ENCODE assay signal across 31 mouse cellular contexts in genomic region chr1:192984333-192984732, GRCm38 (mm10). TPM values are rescaled to one million over a fixed set of nuclear protein-coding genes. Genes with fewer than 3 reads are reported as not detected.
DNase-seq lines count a peak whose midpoint lies in the region; ATAC-seq and TF ChIP-seq lines count a peak whose summit lies in the region.
"Had no signal": no experiment of that assay in that cellular context is flagged by ENCODE, and none has a peak within 500 bp of the region (broad histone marks: within the 10 kb centered on the region; RNA-seq: fewer than 3 reads in every experiment).

No protein-coding gene starts in this region.

- 0 out of 2 replicates have a peak, but pooled peaks cover 2% of the 10 kb centered on the region for H3K4me1 ChIP-seq in midbrain, postnatal 0 days (ENCODE audit: insufficient read depth, low read length)
- H3K4me1 ChIP-seq in midbrain, embryonic 14.5 days (ENCODE audit: control insufficient read depth, insufficient read depth, low read length) = no peaks in the 10 kb centered on the region
- H3K4me1 ChIP-seq: embryonic facial prominence, embryonic 12.5 days; hindbrain, embryonic 12.5 days; lung, embryonic 15.5 days; midbrain, embryonic 12.5 days; neural tube, embryonic 15.5 days; stomach, embryonic 15.5 days had no signal

- no peak overlapping the region for H3K4me2 ChIP-seq in midbrain, postnatal 0 days (ENCODE audit: low read depth, low read length, poor library complexity, severe bottlenecking)
- H3K4me2 ChIP-seq in midbrain, embryonic 14.5 days (ENCODE audit: low read length) = no peak overlapping the region
- H3K4me2 ChIP-seq: embryonic facial prominence, embryonic 12.5 days; heart, embryonic 11.5 days; hindbrain, embryonic 12.5 days; liver, embryonic 15.5 days; lung, embryonic 15.5 days; midbrain, embryonic 12.5 days; neural tube, embryonic 15.5 days; stomach, embryonic 15.5 days had no signal

- WGBS in midbrain, postnatal 0 days = 84% methylated on average over 4 of the region's 4 CpGs
- 90% methylated on average over 4 of the region's 4 CpGs for WGBS in midbrain, embryonic 14.5 days

- no peak overlapping the region for H3K27ac ChIP-seq in layer of hippocampus, adult 2 months
- H3K27ac ChIP-seq in midbrain, postnatal 0 days (ENCODE audit: low read depth, low read length) = no peak overlapping the region
- no peak overlapping the region for H3K27ac ChIP-seq in midbrain, embryonic 14.5 days (replicated peaks; ENCODE audit: low read depth, low read length)
- H3K27ac ChIP-seq: embryonic facial prominence, embryonic 12.5 days; gastrocnemius, adult 2 months; hindbrain, embryonic 12.5 days; liver, embryonic 15.5 days; lung, embryonic 15.5 days; midbrain, embryonic 12.5 days; neural tube, embryonic 15.5 days; stomach, embryonic 15.5 days had no signal

- ATAC-seq in midbrain, postnatal 0 days (ENCODE audit: low FRiP score) = no peak
- ATAC-seq in midbrain, embryonic 14.5 days (ENCODE audit: low FRiP score, low TSS enrichment) = no peak
- ATAC-seq: forebrain, embryonic 14.5 days; Patski had no signal

- H3K4me3 ChIP-seq in layer of hippocampus, adult 2 months = no peak overlapping the region
- H3K4me3 ChIP-seq in midbrain, postnatal 0 days (ENCODE audit: low read depth, low read length) = no peak overlapping the region
- no peak overlapping the region for H3K4me3 ChIP-seq in midbrain, embryonic 14.5 days (replicated peaks; ENCODE audit: low read depth, low read length)
- H3K4me3 ChIP-seq: embryonic facial prominence, embryonic 12.5 days; gastrocnemius, adult 2 months; hindbrain, embryonic 12.5 days; liver, embryonic 15.5 days; lung, embryonic 15.5 days; midbrain, embryonic 12.5 days; neural tube, embryonic 15.5 days; stomach, embryonic 15.5 days had no signal

- H3K9ac ChIP-seq in midbrain, postnatal 0 days (replicated peaks; ENCODE audit: low read length, poor library complexity, severe bottlenecking) = no peak overlapping the region
- no peak overlapping the region for H3K9ac ChIP-seq in midbrain, embryonic 14.5 days (replicated peaks; ENCODE audit: low read length)
- H3K9ac ChIP-seq: embryonic facial prominence, embryonic 12.5 days; hindbrain, embryonic 12.5 days; liver, embryonic 15.5 days; lung, embryonic 15.5 days; midbrain, embryonic 12.5 days; neural tube, embryonic 15.5 days; stomach, embryonic 15.5 days had no signal

- TF ChIP-seq CTCF in layer of hippocampus, adult 2 months (conservative IDR thresholded peaks at IDR 0.05) = peak; percentile 61
- TF ChIP-seq CTCF in midbrain, postnatal 0 days (IDR thresholded peaks at IDR 0.05) = peak; percentile 38

- no peaks in the 10 kb centered on the region for H3K27me3 ChIP-seq in midbrain, postnatal 0 days (ENCODE audit: insufficient read depth, low read length)
- H3K27me3 ChIP-seq in midbrain, embryonic 14.5 days (ENCODE audit: control insufficient read depth, insufficient read depth, low read length) = no peaks in the 10 kb centered on the region
- H3K27me3 ChIP-seq: embryonic facial prominence, embryonic 12.5 days; hindbrain, embryonic 12.5 days; liver, embryonic 15.5 days; lung, embryonic 15.5 days; midbrain, embryonic 12.5 days; neural tube, embryonic 15.5 days; stomach, embryonic 15.5 days had no signal

- DNase-seq in layer of hippocampus, adult 2 months (ENCODE audit: low spot score in 2 of 2) = no peak
- DNase-seq in layer of hippocampus, postnatal 10 days (ENCODE audit: low spot score in 2 of 2) = no peak
- no peak for DNase-seq in midbrain, postnatal 0 days (ENCODE audit: low spot score)
- DNase-seq in midbrain, embryonic 14.5 days = no peak
- peak; percentile 6 for DNase-seq in ZHBTc4 (ENCODE audit: low read depth, low spot score)
- DNase-seq in retina, embryonic 14.5 days (ENCODE audit: low spot score) = no peak
- DNase-seq in frontal cortex, postnatal 36 days (ENCODE audit: low spot score in 2 of 2) = no peak
- DNase-seq: adrenal gland, adult 8-10 months; B cell, adult 2 months; cerebellum, adult 8-10 months; embryo, embryonic 11 days; gastrocnemius, adult 2 months; gastrocnemius, postnatal 36 days; heart, adult 18-20 months; heart, postnatal 36 days; kidney, adult 18-20 months; kidney, postnatal 4 days; right cerebral cortex, postnatal 25 days; thymus, postnatal 14 days had no signal

- H3K9me3 ChIP-seq in midbrain, postnatal 0 days (ENCODE audit: low read length) = no peaks in the 10 kb centered on the region
- H3K9me3 ChIP-seq in midbrain, embryonic 14.5 days (ENCODE audit: control insufficient read depth, low read length) = no peaks in the 10 kb centered on the region
- H3K9me3 ChIP-seq: embryonic facial prominence, embryonic 12.5 days; G1E; hindbrain, embryonic 12.5 days; liver, embryonic 15.5 days; lung, embryonic 15.5 days; midbrain, embryonic 12.5 days; neural tube, embryonic 15.5 days; stomach, embryonic 15.5 days had no signal

- 0 out of 2 replicates have a peak, but pooled peaks cover 6% of the 10 kb centered on the region for H3K36me3 ChIP-seq in midbrain, postnatal 0 days (ENCODE audit: insufficient read depth, low read length)
- no peaks in the 10 kb centered on the region for H3K36me3 ChIP-seq in midbrain, embryonic 14.5 days (ENCODE audit: control insufficient read depth, insufficient read depth, low read length)
- H3K36me3 ChIP-seq: embryonic facial prominence, embryonic 12.5 days; G1E; hindbrain, embryonic 12.5 days; lung, embryonic 15.5 days; midbrain, embryonic 12.5 days; neural tube, embryonic 15.5 days; stomach, embryonic 15.5 days had no signal

RNA-seq across cellular contexts. Expression of gene Syt14, which starts 51.2 kb away (rescaled TPM):
- total RNA-seq in layer of hippocampus, adult 2 months (2021) = 10 to 100 TPM; 26.6 to 31.1 TPM
- total RNA-seq in layer of hippocampus, postnatal 10 days (2021) = 10 to 100 TPM; 21.9 to 24.2 TPM
- 11.8 and 14.7 TPM in 2 replicates for total RNA-seq in midbrain, postnatal 0 days (2014; rRNA removed)
- 3.7 and 5.6 TPM in 2 replicates for polyA plus RNA-seq in midbrain, postnatal 0 days (2015; fragmentation: Nextera tagmentation; extraction: Ambion mirVana)
- 10.9 and 12.4 TPM in 2 replicates for polyA plus RNA-seq in midbrain, embryonic 14.5 days (2014; fragmentation: Nextera tagmentation; extraction: Ambion mirVana)
- total RNA-seq: megakaryocyte progenitor cell, adult 5-6 weeks had no signal
- polyA plus RNA-seq: G1E had no signal
